Mouse (Mus musculus) heart, embryonic 11.5 days (tissue): ENCODE data around the gene Cpa5. TPM values are rescaled to one million over a fixed set of nuclear protein-coding genes. Genes with fewer than 3 reads are reported as not detected.

Experiments used
- ATAC-seq: fragments of 200-750 bp; cut with Nextera tagmentation; replicated peaks from 2 replicates; pipeline ENCODE4 v1.8.0; 2017; ENCODE audit warnings: moderate library complexity; ENCODE audit not compliant: insufficient number of reproducible peaks, low FRiP score, low TSS enrichment
- H3K27ac ChIP-seq: fragments of 300-500 bp; sonication (generic); 2 replicates; pipeline ENCODE4 v1.5.1; 2014; ENCODE audit warnings: mild to moderate bottlenecking, low read depth, low read length
- H3K27me3 ChIP-seq: fragments of 300-500 bp; sonication (generic); 2 replicates; pipeline ENCODE4 v1.6.1; 2014; ENCODE audit warnings: mild to moderate bottlenecking, low read length, mixed read lengths; ENCODE audit not compliant: control insufficient read depth, insufficient read depth
- H3K36me3 ChIP-seq: fragments of 300-500 bp; sonication (generic); 2 replicates; pipeline ENCODE4 v1.6.1; 2014; ENCODE audit warnings: mild to moderate bottlenecking, low read length, moderate library complexity, mixed read lengths; ENCODE audit not compliant: control insufficient read depth, insufficient read depth
- H3K4me1 ChIP-seq: fragments of 300-500 bp; sonication (generic); 2 replicates; pipeline ENCODE4 v1.6.1; 2014; ENCODE audit warnings: low read length; ENCODE audit not compliant: control insufficient read depth, insufficient read depth
- H3K4me2 ChIP-seq: fragments of 300-500 bp; sonication (generic); 2 replicates; pipeline ENCODE4 v1.6.1; 2014; ENCODE audit warnings: mild to moderate bottlenecking, moderate library complexity
- H3K4me3 ChIP-seq: fragments of 300-500 bp; sonication (generic); 2 replicates; pipeline ENCODE4 v1.5.1; 2014; ENCODE audit warnings: low read depth, low read length
- H3K9ac ChIP-seq: fragments of 300-500 bp; sonication (generic); 2 replicates; pipeline ENCODE4 v1.6.1; 2014; ENCODE audit warnings: mild to moderate bottlenecking, low read depth, low read length, moderate library complexity
- H3K9me3 ChIP-seq: fragments of 300-500 bp; sonication (generic); replicated peaks from 2 replicates; pipeline ENCODE4 v1.6.1; 2016; ENCODE audit warnings: low read length; ENCODE audit not compliant: control insufficient read depth
- WGBS: fragments of 180-500 bp; shearing (Covaris S2); extraction: QIAGEN DNeasy Blood & Tissue Kit; methylation state at CpG from one replicate; pipeline ENCODE4 v1.1.7; 2014; ENCODE audit not compliant: insufficient replicate concordance; 5-methylcytosine and 5-hydroxymethylcytosine counted together
- polyA plus RNA-seq: library from polyadenylated mRNA; unstranded; fragments of >200 nt; fragmentation: Nextera tagmentation; extraction: Ambion mirVana; gene quantifications from 2 replicates; pipeline ENCODE4 v1.2.1, GENCODE M21; 2014

The Cpa5 gene
- polyA plus RNA-seq: 1.4 and 2.7 TPM in 2 replicates

GRCm38 (mm10) chr6:30610710-30611109 lies at the start of gene Cpa5:
Gene Cpa5 (plus strand): TSS chr6:30611010.
- no peaks in the 10 kb centered on the region; the same call in 1 of the 2 replicates for H3K4me1 ChIP-seq
- H3K4me3 ChIP-seq: no peak within 1 kb of the TSS
- ATAC-seq: no peak
- H3K4me2 ChIP-seq: no peak within 1 kb of the TSS
- no peaks in the 10 kb centered on the region for H3K36me3 ChIP-seq
- 91% methylated on average over 7 of the region's 7 CpGs for WGBS
- no peaks in the 10 kb centered on the region for H3K9me3 ChIP-seq
- no peaks in the 10 kb centered on the region for H3K27me3 ChIP-seq
- no peak within 1 kb of the TSS for H3K27ac ChIP-seq
- no peak within 1 kb of the TSS for H3K9ac ChIP-seq

- 77% methylated on average over 4 of the region's 4 CpGs for WGBS
- no peak overlapping the region for H3K4me2 ChIP-seq
- no peak for ATAC-seq
- no peak overlapping the region for H3K27ac ChIP-seq
- H3K4me1 ChIP-seq: no peaks in the 10 kb centered on the region
- H3K36me3 ChIP-seq: 0 out of 2 replicates have a peak, but pooled peaks cover 2% of the 10 kb centered on the region
- H3K4me3 ChIP-seq: no peak overlapping the region
- H3K27me3 ChIP-seq: no peaks in the 10 kb centered on the region
- H3K9me3 ChIP-seq: no peaks in the 10 kb centered on the region
- no peak overlapping the region for H3K9ac ChIP-seq
Observed at GRCm38 (mm10) chr6:30562132-30562531, 48.7 kb upstream of the Cpa5 start.

GRCm38 (mm10) chr6:30563575-30563974 lies 47.2 kb upstream of the Cpa5 start:
- no peaks in the 10 kb centered on the region for H3K27me3 ChIP-seq
- WGBS: 75% methylated on average over 6 of the region's 6 CpGs

GRCm38 (mm10) chr6:30564051-30564450 lies 46.8 kb upstream of the Cpa5 start:
- 88% methylated on average over 6 of the region's 6 CpGs for WGBS
- no peaks in the 10 kb centered on the region for H3K4me1 ChIP-seq
- no peak for ATAC-seq
- no peak overlapping the region for H3K4me3 ChIP-seq
- H3K27me3 ChIP-seq: no peaks in the 10 kb centered on the region
- no peak overlapping the region for H3K27ac ChIP-seq
- no peak overlapping the region for H3K4me2 ChIP-seq
- H3K9ac ChIP-seq: no peak overlapping the region
- 0 out of 2 replicates have a peak, but pooled peaks cover 2% of the 10 kb centered on the region for H3K36me3 ChIP-seq
- H3K9me3 ChIP-seq: no peaks in the 10 kb centered on the region

More at GRCm38 (mm10) chr6:30563575-30563974, 47.2 kb upstream of the Cpa5 start:
- 0 out of 2 replicates have a peak, but pooled peaks cover 2% of the 10 kb centered on the region for H3K36me3 ChIP-seq
- no peak overlapping the region for H3K4me2 ChIP-seq
- no peak overlapping the region for H3K9ac ChIP-seq
- no peaks in the 10 kb centered on the region for H3K4me1 ChIP-seq
- no peak overlapping the region for H3K4me3 ChIP-seq
- no peak for ATAC-seq
- no peaks in the 10 kb centered on the region for H3K9me3 ChIP-seq
- H3K27ac ChIP-seq: no peak overlapping the region

- no peak for ATAC-seq
- Histone ChIP-seq H3K9ac (no peak within 1 kb of the TSS), H3K4me2 (no peak within 1 kb of the TSS), H3K27me3 (no peaks in the 10 kb centered on the region), H3K27ac (no peak within 1 kb of the TSS), H3K36me3 (0 out of 2 replicates have a peak, but pooled peaks cover 2% of the 10 kb centered on the region), H3K4me3 (no peak within 1 kb of the TSS), H3K4me1 (peaks cover 19% of the 10 kb centered on the region), H3K9me3 (no peaks in the 10 kb centered on the region)
- 65% methylated on average over 5 of the region's 5 CpGs for WGBS
Observed at GRCm38 (mm10) chr6:30568069-30568468, 42.7 kb upstream of the Cpa5 start, which contains the start of gene Cpa4. Gene Cpa4 (plus strand): TSS chr6:30568369.

GRCm38 (mm10) chr6:30569331-30569730 lies 41.5 kb upstream of the Cpa5 start:
- no peaks in the 10 kb centered on the region for H3K36me3 ChIP-seq
- H3K27me3 ChIP-seq: no peaks in the 10 kb centered on the region
- H3K4me1 ChIP-seq: peaks cover 24% of the 10 kb centered on the region
- no peaks in the 10 kb centered on the region for H3K9me3 ChIP-seq
- H3K27ac ChIP-seq: no peak overlapping the region
- ATAC-seq: no peak
- 83% methylated on average over 10 of the region's 10 CpGs for WGBS
- H3K9ac ChIP-seq: no peak overlapping the region
- H3K4me3 ChIP-seq: no peak overlapping the region
- no peak overlapping the region for H3K4me2 ChIP-seq

- no peak for ATAC-seq
- Histone ChIP-seq H3K4me3 (no peak overlapping the region), H3K36me3 (no peaks in the 10 kb centered on the region), H3K4me2 (no peak overlapping the region), H3K4me1 (peaks cover 30% of the 10 kb centered on the region), H3K27me3 (no peaks in the 10 kb centered on the region), H3K9me3 (no peaks in the 10 kb centered on the region), H3K27ac (no peak overlapping the region), H3K9ac (no peak overlapping the region)
- WGBS: 52% methylated on average over 5 of the region's 5 CpGs
Observed at GRCm38 (mm10) chr6:30570012-30570411, 40.8 kb upstream of the Cpa5 start.

GRCm38 (mm10) chr6:30572456-30573311 lies 38.1 kb upstream of the Cpa5 start:
- no peaks in the 10 kb centered on the region for H3K27me3 ChIP-seq
- H3K4me2 ChIP-seq: no peak overlapping the region
- peaks cover 30% of the 10 kb centered on the region for H3K4me1 ChIP-seq
- H3K9me3 ChIP-seq: no peaks in the 10 kb centered on the region
- peak overlapping the region; percentile 65 for H3K27ac ChIP-seq
- no peaks in the 10 kb centered on the region for H3K36me3 ChIP-seq
- 44% methylated on average over 20 of the region's 20 CpGs for WGBS
- no peak overlapping the region for H3K9ac ChIP-seq
- peak; percentile 69; the same call in 1 of the 2 replicates for ATAC-seq
- no peak overlapping the region for H3K4me3 ChIP-seq
